Mouse (Mus musculus) G1E (cell line): Measurements from ENCODE around the gene Wipi1. TPM values are rescaled to one million over a fixed set of nuclear protein-coding genes. Genes with fewer than 3 reads are reported as not detected.

Experiments used
- ATAC-seq: 2 replicates; pipeline ENCODE4 v1.8.0; 2016; ENCODE audit warnings: mild to moderate bottlenecking; ENCODE audit not compliant: insufficient number of reproducible peaks, poor library complexity, low FRiP score, severe bottlenecking; ENCODE audit errors: extremely low read depth
- DNase-seq: peaks from one replicate; pipeline ENCODE4 v3.0.0; 2012; ENCODE audit warnings: low spot score
- H3K27me3 ChIP-seq: 2 replicates; pipeline ENCODE4 v1.6.1; 2012; ENCODE audit warnings: mild to moderate bottlenecking, low read length, inconsistent platforms; ENCODE audit not compliant: insufficient read depth
- H3K36me3 ChIP-seq: replicated peaks from 2 replicates; pipeline ENCODE3; 2012; ENCODE audit warnings: mild to moderate bottlenecking, inconsistent platforms
- H3K4me1 ChIP-seq: 2 replicates; pipeline ENCODE4 v1.6.1; 2012; ENCODE audit warnings: low read depth, low read length, inconsistent platforms, mixed read lengths; ENCODE audit not compliant: insufficient read depth
- H3K4me3 ChIP-seq: 2 replicates; pipeline ENCODE4 v1.5.1; 2012; ENCODE audit warnings: low read depth, mild to moderate bottlenecking, inconsistent platforms, low read length, moderate library complexity, mixed read lengths
- H3K9me3 ChIP-seq: replicated peaks from 2 replicates; pipeline ENCODE4 v1.6.1; 2012; ENCODE audit warnings: inconsistent platforms
- CTCF ChIP-seq: IDR thresholded peaks from 2 replicates; pipeline ENCODE4 v1.5.1; 2012; ENCODE audit warnings: low read depth, low read length, inconsistent platforms, mixed read lengths
- GATA1 ChIP-seq: IDR thresholded peaks from 2 replicates; pipeline ENCODE4 v1.6.1; 2012; ENCODE audit warnings: borderline replicate concordance, low read length, inconsistent platforms, mixed read lengths
- GATA2 ChIP-seq: IDR thresholded peaks from 2 replicates; pipeline ENCODE4 v1.6.1; 2012; ENCODE audit warnings: low read depth, low read length, inconsistent platforms, borderline replicate concordance
- POLR2AphosphoS5 ChIP-seq: IDR thresholded peaks from 2 replicates; pipeline ENCODE4 v1.6.1; 2012; ENCODE audit warnings: low read depth, low read length, inconsistent platforms; ENCODE audit not compliant: insufficient replicate concordance
- TAL1 ChIP-seq: conservative IDR thresholded peaks from 2 replicates; pipeline ENCODE4 v1.6.1; 2012; ENCODE audit warnings: low read depth, low read length, inconsistent platforms, mixed read lengths
- polyA plus RNA-seq: library from polyadenylated mRNA; stranded (reverse); fragments of >175 nt; gene quantifications from 2 replicates; pipeline ENCODE4 v1.2.3, GENCODE M21; 2012
- total RNA-seq, 2 experiments: library from RNA; stranded (forward) in 1 of 2; stranded (reverse) in 1 of 2; fragments of 200-1000 nt in 1 of 2; fragments of >200 nt in 1 of 2; fragmentation: Nextera tagmentation in 1 of 2; gene quantifications; 2 replicates each; pipeline ENCODE4 v1.2.3; 2014 to 2017

Wipi1 gene
- total and polyA plus RNA-seq, 3 experiments, result 5.0 to 15.0 (median 12.6) TPM

- no peak overlapping the region for H3K4me3 ChIP-seq
- no peak for DNase-seq
- H3K4me1 ChIP-seq, result peaks cover 80% of the 10 kb centered on the region
Measured at GRCm38 (mm10) chr11:109586424-109586823, 25.3 kb downstream of the Wipi1 start.

GRCm38 (mm10) chr11:109584843-109585713 is 26.7 kb downstream of the Wipi1 start:
- TF ChIP-seq POLR2AphosphoS5 (no peak), CTCF (peak; percentile 93), GATA1 (no peak)
- ATAC-seq (peak; percentile 15; the same call in 1 of the 2 replicates), DNase-seq (peak; percentile 41)
- Histone ChIP-seq H3K36me3 (peaks cover 41% of the 10 kb centered on the region), H3K27me3 (no peaks in the 10 kb centered on the region), H3K9me3 (no peaks in the 10 kb centered on the region), H3K4me1 (peaks cover 82% of the 10 kb centered on the region), H3K4me3 (no peak overlapping the region; the same call in 1 of the 2 replicates)

More at GRCm38 (mm10) chr11:109586424-109586823, 25.3 kb downstream of the Wipi1 start:
- Histone ChIP-seq H3K27me3 (no peaks in the 10 kb centered on the region), H3K9me3 (no peaks in the 10 kb centered on the region), H3K36me3 (peaks cover 41% of the 10 kb centered on the region)
- TF ChIP-seq CTCF (no peak), POLR2AphosphoS5 (no peak), GATA1 (no peak), TAL1 (no peak), GATA2 (no peak)
- ATAC-seq, result no peak

- H3K4me1 ChIP-seq, result peaks cover 74% of the 10 kb centered on the region
- ATAC-seq (peak; percentile 52), DNase-seq (peak; percentile 57)
- peak overlapping the region; percentile 42; the same call in 1 of the 2 replicates for H3K4me3 ChIP-seq
- no peak for TF ChIP-seq GATA1
- TF ChIP-seq TAL1, result peak; percentile 38; the same call in 1 of the 2 replicates
- peak; percentile 88 for TF ChIP-seq CTCF
- H3K27me3 ChIP-seq, result no peaks in the 10 kb centered on the region
- H3K36me3 ChIP-seq, result peaks cover 42% of the 10 kb centered on the region
- no peaks in the 10 kb centered on the region for H3K9me3 ChIP-seq
Measured at GRCm38 (mm10) chr11:109583986-109584385, 27.8 kb downstream of the Wipi1 start.

GRCm38 (mm10) chr11:109579999-109580398 is 31.8 kb downstream of the Wipi1 start:
- no peak overlapping the region for H3K4me3 ChIP-seq
- no peak for ATAC-seq
- no peaks in the 10 kb centered on the region for H3K9me3 ChIP-seq
- peaks cover 62% of the 10 kb centered on the region for H3K36me3 ChIP-seq
- H3K27me3 ChIP-seq, result no peaks in the 10 kb centered on the region
- TF ChIP-seq GATA1 (no peak), TAL1 (no peak), CTCF (no peak), GATA2 (no peak), POLR2AphosphoS5 (no peak)
- DNase-seq, result no peak
- H3K4me1 ChIP-seq, result peaks cover 68% of the 10 kb centered on the region

GRCm38 (mm10) chr11:109578536-109578935 is 33.2 kb downstream of the Wipi1 start:
- H3K4me3 ChIP-seq, result no peak overlapping the region
- no peaks in the 10 kb centered on the region for H3K9me3 ChIP-seq
- peaks cover 63% of the 10 kb centered on the region for H3K36me3 ChIP-seq
- no peaks in the 10 kb centered on the region for H3K27me3 ChIP-seq
- DNase-seq, result no peak
- H3K4me1 ChIP-seq, result peaks cover 65% of the 10 kb centered on the region
- ATAC-seq, result no peak
- TF ChIP-seq GATA2 (no peak), POLR2AphosphoS5 (no peak), CTCF (no peak), TAL1 (no peak), GATA1 (no peak)

GRCm38 (mm10) chr11:109575832-109576231 is 35.9 kb downstream of the Wipi1 start:
- Histone ChIP-seq H3K27me3 (no peaks in the 10 kb centered on the region), H3K4me1 (peaks cover 55% of the 10 kb centered on the region), H3K9me3 (no peaks in the 10 kb centered on the region), H3K36me3 (peaks cover 52% of the 10 kb centered on the region), H3K4me3 (no peak overlapping the region)
- no peak for ATAC-seq
- DNase-seq, result no peak
- TF ChIP-seq POLR2AphosphoS5 (no peak), TAL1 (no peak), GATA2 (no peak), GATA1 (no peak), CTCF (no peak)
